Mouse (Mus musculus): Measurements from ENCODE around the gene Cacng6. TPM values are rescaled to one million over a fixed set of nuclear protein-coding genes. Genes with fewer than 3 reads are reported as not detected.
"Not testable (repeated sequence)": the region's sequence is repeated elsewhere in the genome, so short reads cannot be mapped to it uniquely, and the experiment has no call there.

Cacng6 gene
- not detected for total RNA-seq (2021)
- long read RNA-seq, experiment 1: 0 reads
- long read RNA-seq, experiment 2: 0 reads

- DNase-seq: no peak
Measured at GRCm38 (mm10) chr7:3423895-3424294, at the start of gene Cacng6. Gene Cacng6 (plus strand): TSS chr7:3424195.

- DNase-seq: peak; percentile 82 to 88
Measured at GRCm38 (mm10) chr7:3376831-3377230, 47.2 kb upstream of the Cacng6 start.

GRCm38 (mm10) chr7:3382123-3382522 lies 41.9 kb upstream of the Cacng6 start:
- no peak for DNase-seq

- peak; percentile 24 to 56 for DNase-seq
Measured at GRCm38 (mm10) chr7:3384807-3385319, 39.1 kb upstream of the Cacng6 start.

- DNase-seq: no peak
Measured at GRCm38 (mm10) chr7:3386036-3386730, 37.8 kb upstream of the Cacng6 start.

- DNase-seq: no peak
Measured at GRCm38 (mm10) chr7:3387761-3388160, 36.2 kb upstream of the Cacng6 start.

GRCm38 (mm10) chr7:3388885-3389284 lies 35.1 kb upstream of the Cacng6 start:
- no peak for DNase-seq

- DNase-seq: peak; percentile 76 to 81
Measured at GRCm38 (mm10) chr7:3389444-3390412, 34.3 kb upstream of the Cacng6 start.

GRCm38 (mm10) chr7:3390413-3391080 lies 33.4 kb upstream of the Cacng6 start, which contains the start of gene Cacng8:
Gene Cacng8 (plus strand): TSS chr7:3390683.
- DNase-seq: peak in 1 of 2 experiments; percentile 31

- DNase-seq: no peak
Measured at GRCm38 (mm10) chr7:3391081-3391451, 32.9 kb upstream of the Cacng6 start.

- DNase-seq: peak; percentile 27 to 55
Measured at GRCm38 (mm10) chr7:3391809-3392208, 32.2 kb upstream of the Cacng6 start.

GRCm38 (mm10) chr7:3397355-3397754 lies 26.6 kb upstream of the Cacng6 start:
- DNase-seq: no peak

GRCm38 (mm10) chr7:3397797-3398196 lies 26.2 kb upstream of the Cacng6 start:
- DNase-seq: no peak

GRCm38 (mm10) chr7:3398363-3398762 lies 25.6 kb upstream of the Cacng6 start:
- DNase-seq: not testable (repeated sequence)

GRCm38 (mm10) chr7:3399937-3400336 lies 24.1 kb upstream of the Cacng6 start:
- no peak for DNase-seq

- DNase-seq: no peak
Measured at GRCm38 (mm10) chr7:3409729-3410520, 14.1 kb upstream of the Cacng6 start.

- DNase-seq: peak; percentile 33 to 71
Measured at GRCm38 (mm10) chr7:3411160-3411941, 12.6 kb upstream of the Cacng6 start.

- DNase-seq: peak; percentile 50 to 75
Measured at GRCm38 (mm10) chr7:3412036-3412435, 12.0 kb upstream of the Cacng6 start.

- peak; percentile 76 to 81 for DNase-seq
Measured at GRCm38 (mm10) chr7:3414888-3415287, 9.1 kb upstream of the Cacng6 start.

- peak; percentile 74 to 81 for DNase-seq
Measured at GRCm38 (mm10) chr7:3415378-3415777, 8.6 kb upstream of the Cacng6 start.

All from adrenal gland, postnatal 36 days (tissue).